Mouse (Mus musculus) stomach, postnatal 0 days (tissue): ENCODE results near the gene Disp1. TPM values are rescaled to one million over a fixed set of nuclear protein-coding genes. Genes with fewer than 3 reads are reported as not detected.

Experiments used
- ATAC-seq: fragments of 200-750 bp; cut with Nextera tagmentation; 2 replicates; pipeline ENCODE4 v1.8.0; 2017; ENCODE audit not compliant: low FRiP score, low TSS enrichment
- DNase-seq: peaks from one replicate; pipeline ENCODE4 v3.0.0-alpha.2; 2016; ENCODE audit warnings: low spot score
- H3K27ac ChIP-seq: fragments of 300-500 bp; sonication (generic); replicated peaks from 2 replicates; pipeline ENCODE4 v1.5.1; 2014; ENCODE audit warnings: mild to moderate bottlenecking, control low read depth
- H3K27me3 ChIP-seq: fragments of 300-500 bp; sonication (generic); 2 replicates; pipeline ENCODE4 v1.6.1; 2014; ENCODE audit warnings: low read length; ENCODE audit not compliant: control insufficient read depth, insufficient read depth
- H3K36me3 ChIP-seq: fragments of 300-500 bp; sonication (generic); 2 replicates; pipeline ENCODE4 v1.6.1; 2014; ENCODE audit warnings: low read length, mixed read lengths; ENCODE audit not compliant: control insufficient read depth, insufficient read depth
- H3K4me1 ChIP-seq: fragments of 300-500 bp; sonication (generic); replicated peaks from 2 replicates; pipeline ENCODE4 v1.6.1; 2014; ENCODE audit warnings: antibody characterized with exemption; ENCODE audit not compliant: control insufficient read depth, insufficient read depth
- H3K4me2 ChIP-seq: fragments of 300-500 bp; sonication (generic); replicated peaks from 2 replicates; pipeline ENCODE4 v1.6.1; 2014; ENCODE audit warnings: low read depth, mild to moderate bottlenecking, control low read depth, moderate library complexity
- H3K4me3 ChIP-seq: fragments of 300-500 bp; sonication (generic); 2 replicates; pipeline ENCODE4 v1.5.1; 2014; ENCODE audit warnings: low read depth, low read length, control low read depth
- H3K9ac ChIP-seq: fragments of 300-500 bp; sonication (generic); 2 replicates; pipeline ENCODE4 v1.6.1; 2014; ENCODE audit warnings: mild to moderate bottlenecking, low read length, control low read depth, mixed read lengths
- H3K9me3 ChIP-seq: fragments of 300-500 bp; sonication (generic); 2 replicates; pipeline ENCODE4 v1.6.1; 2016; ENCODE audit warnings: low read length; ENCODE audit not compliant: control insufficient read depth
- CTCF ChIP-seq: IDR thresholded peaks from 2 replicates; pipeline ENCODE4 v1.5.1; 2016; ENCODE audit warnings: antibody characterized with exemption, low read depth, mild to moderate bottlenecking, moderate library complexity
- EP300 ChIP-seq: optimal IDR thresholded peaks from 2 replicates; pipeline ENCODE3; 2016; ENCODE audit warnings: antibody characterized with exemption
- WGBS: fragments of 180-500 bp; shearing (Covaris S2); extraction: QIAGEN DNeasy Blood & Tissue Kit; methylation state at CpG from one replicate; pipeline ENCODE4 v1.1.7; 2014; 5-methylcytosine and 5-hydroxymethylcytosine counted together
- polyA plus RNA-seq: library from polyadenylated mRNA; unstranded; fragments of >200 nt; fragmentation: Nextera tagmentation; extraction: Ambion mirVana; gene quantifications from 2 replicates; pipeline ENCODE4 v1.2.1, GENCODE M21; 2015

Disp1 gene
- polyA plus RNA-seq, 1 experiment from 2014 or later = 5.9 TPM

DNA sequence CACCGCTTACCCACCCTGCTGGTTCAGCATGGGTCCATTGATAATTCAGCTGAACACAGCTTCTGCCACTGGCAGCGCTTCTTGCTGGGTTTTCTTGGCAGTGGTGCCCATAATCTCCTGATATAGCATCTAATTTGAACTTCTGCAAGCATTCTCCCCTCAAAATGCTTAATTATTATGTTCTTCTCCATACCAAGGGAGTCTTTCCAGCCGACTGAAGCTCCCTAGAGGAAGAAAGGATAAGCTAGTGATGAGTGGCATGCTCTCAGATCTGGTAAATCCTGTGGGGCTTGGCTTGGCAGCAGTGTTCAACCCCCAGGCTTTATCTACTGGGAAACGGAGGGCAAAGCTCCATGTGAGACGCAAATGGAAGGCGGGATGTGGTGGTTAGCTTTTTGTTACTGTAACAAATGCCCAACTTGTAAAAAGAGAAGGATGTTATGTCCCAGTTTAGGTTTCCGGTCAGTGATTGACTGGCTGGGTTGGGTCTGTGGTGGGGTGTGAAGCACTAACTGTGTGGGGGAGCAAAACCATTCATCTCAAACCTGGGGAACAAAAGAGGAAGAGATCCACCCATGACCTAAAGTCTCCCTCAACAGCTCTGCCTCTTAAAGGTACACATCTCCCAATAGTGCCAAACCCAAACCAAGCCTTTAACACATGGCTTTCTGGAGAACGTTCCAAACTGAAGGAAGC, 151.2 kb downstream of the Disp1 start:
- no peak overlapping the region for H3K4me3 ChIP-seq
- H3K36me3 ChIP-seq = no peaks in the 10 kb centered on the region
- H3K27ac ChIP-seq = no peak overlapping the region
- no peaks in the 10 kb centered on the region for H3K9me3 ChIP-seq
- H3K4me2 ChIP-seq = no peak overlapping the region
- 78% methylated on average over 8 of the region's 8 CpGs for WGBS
- TF ChIP-seq EP300 = no peak
- no peak for TF ChIP-seq CTCF
- no peak for DNase-seq
- no peak overlapping the region for H3K9ac ChIP-seq
- no peaks in the 10 kb centered on the region for H3K4me1 ChIP-seq
- no peaks in the 10 kb centered on the region for H3K27me3 ChIP-seq
- no peak for ATAC-seq

DNA sequence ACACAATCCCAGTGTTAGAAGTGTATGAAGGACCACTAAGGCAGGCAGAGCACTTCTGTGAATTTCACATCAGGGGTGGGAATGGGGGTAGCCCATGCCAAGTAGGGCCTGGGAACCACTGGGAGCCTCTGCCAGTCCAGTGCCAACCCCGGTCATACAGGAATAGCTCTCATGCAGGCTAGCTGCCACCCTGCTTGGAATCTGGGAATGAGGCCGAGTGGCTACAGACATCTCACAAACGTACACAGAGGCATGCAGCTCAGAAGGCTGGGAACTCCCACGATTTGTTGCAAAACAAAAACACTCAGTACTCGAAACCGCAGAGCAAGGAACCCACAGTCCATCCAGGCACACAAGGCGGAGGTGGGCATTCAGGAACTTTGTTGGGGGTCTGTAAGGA, 153.5 kb downstream of the Disp1 start:
- ATAC-seq (no peak), DNase-seq (no peak)
- WGBS = 77% methylated on average over 7 of the region's 7 CpGs
- no peaks in the 10 kb centered on the region for H3K27me3 ChIP-seq
- H3K9me3 ChIP-seq = no peaks in the 10 kb centered on the region
- no peaks in the 10 kb centered on the region for H3K4me1 ChIP-seq
- H3K4me2 ChIP-seq = no peak overlapping the region
- H3K9ac ChIP-seq = no peak overlapping the region
- no peak overlapping the region for H3K4me3 ChIP-seq
- H3K36me3 ChIP-seq = no peaks in the 10 kb centered on the region
- H3K27ac ChIP-seq = no peak overlapping the region
- TF ChIP-seq EP300 (no peak), CTCF (no peak)

DNA sequence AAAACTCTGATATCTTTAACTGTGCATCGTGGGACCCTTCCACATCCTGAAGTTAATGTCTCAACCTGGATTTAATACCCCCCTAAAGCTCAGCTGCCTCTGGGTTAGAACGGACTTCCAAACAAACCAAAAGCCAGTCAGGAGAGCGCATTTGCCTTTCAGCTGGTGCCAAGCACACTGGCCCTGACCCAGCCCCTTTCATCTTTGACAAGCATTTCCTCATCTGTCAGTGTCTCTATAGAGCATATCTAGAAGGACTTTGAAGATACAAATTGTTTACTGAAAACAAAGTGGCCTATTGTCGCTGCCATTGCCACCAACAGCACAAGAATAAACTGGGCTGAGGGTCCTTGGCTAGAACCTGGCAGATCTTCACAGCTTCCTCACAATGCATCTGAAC, 154.3 kb downstream of the Disp1 start:
- no peak for ATAC-seq
- WGBS = 61% methylated on average over 4 of the region's 4 CpGs

DNA sequence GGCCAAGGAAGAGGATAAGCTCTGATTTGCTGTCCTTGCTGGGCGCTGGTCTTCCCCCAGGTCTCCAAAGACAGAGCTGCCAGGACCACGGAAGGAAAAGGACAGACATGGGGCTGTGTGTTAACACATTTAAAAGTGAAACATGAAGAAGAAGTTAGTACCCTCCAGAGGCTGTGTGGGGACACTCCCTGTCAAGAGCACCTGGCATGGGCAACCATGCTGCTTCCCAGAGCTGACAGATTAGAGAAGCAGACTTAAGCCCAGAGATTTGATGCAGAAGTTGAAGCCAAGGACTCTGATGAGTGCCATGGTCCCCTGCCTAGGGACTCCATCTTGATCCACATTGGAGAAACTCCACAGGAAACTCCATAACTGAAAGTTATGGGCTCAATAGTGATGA, 160.7 kb downstream of the Disp1 start:
- ATAC-seq (no peak), DNase-seq (no peak)
- H3K27me3 ChIP-seq = no peaks in the 10 kb centered on the region
- H3K9me3 ChIP-seq = no peaks in the 10 kb centered on the region
- no peak overlapping the region for H3K4me2 ChIP-seq
- 89% methylated on average over 2 of the region's 2 CpGs for WGBS
- H3K4me1 ChIP-seq = no peaks in the 10 kb centered on the region
- no peak overlapping the region for H3K9ac ChIP-seq
- no peaks in the 10 kb centered on the region for H3K36me3 ChIP-seq
- H3K27ac ChIP-seq = no peak overlapping the region
- no peak overlapping the region for H3K4me3 ChIP-seq
- no peak for TF ChIP-seq EP300
- TF ChIP-seq CTCF = no peak

More for the DNA sequence above, 154.3 kb downstream of the Disp1 start:
- Histone ChIP-seq H3K4me1 (no peaks in the 10 kb centered on the region), H3K4me2 (no peak overlapping the region), H3K4me3 (no peak overlapping the region), H3K27me3 (no peaks in the 10 kb centered on the region), H3K36me3 (no peaks in the 10 kb centered on the region), H3K9ac (no peak overlapping the region), H3K27ac (no peak overlapping the region), H3K9me3 (no peaks in the 10 kb centered on the region)
- no peak for TF ChIP-seq CTCF
- no peak for TF ChIP-seq EP300
- DNase-seq = no peak

DNA sequence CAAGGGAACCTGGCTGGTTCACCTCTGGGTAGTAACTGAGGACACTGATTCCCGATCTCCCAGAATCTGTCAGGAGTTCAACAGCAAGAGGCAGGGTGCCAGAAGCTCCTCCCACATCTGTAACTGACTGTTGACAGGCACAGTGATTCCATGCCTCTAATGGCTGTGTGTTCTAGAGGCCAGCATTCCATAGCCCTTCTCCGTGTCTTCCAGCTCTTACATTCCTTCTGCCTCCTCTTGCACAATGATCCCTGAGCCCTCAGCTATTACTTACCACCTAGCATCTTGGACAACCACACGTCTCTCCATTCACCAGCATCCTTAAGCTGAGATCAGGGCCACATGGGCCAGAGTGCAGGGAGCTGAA, 165.1 kb downstream of the Disp1 start:
- Histone ChIP-seq H3K27ac (no peak overlapping the region), H3K36me3 (no peaks in the 10 kb centered on the region), H3K4me3 (no peak overlapping the region), H3K27me3 (no peaks in the 10 kb centered on the region), H3K9ac (no peak overlapping the region), H3K4me2 (no peak overlapping the region), H3K9me3 (peaks cover 3% of the 10 kb centered on the region; the same call in 1 of the 2 replicates), H3K4me1 (0 out of 2 replicates have a peak, but pooled peaks cover 3% of the 10 kb centered on the region)
- WGBS = 20% methylated on average over 3 of the region's 3 CpGs
- TF ChIP-seq CTCF (no peak), EP300 (no peak)
- ATAC-seq (no peak), DNase-seq (no peak)

DNA sequence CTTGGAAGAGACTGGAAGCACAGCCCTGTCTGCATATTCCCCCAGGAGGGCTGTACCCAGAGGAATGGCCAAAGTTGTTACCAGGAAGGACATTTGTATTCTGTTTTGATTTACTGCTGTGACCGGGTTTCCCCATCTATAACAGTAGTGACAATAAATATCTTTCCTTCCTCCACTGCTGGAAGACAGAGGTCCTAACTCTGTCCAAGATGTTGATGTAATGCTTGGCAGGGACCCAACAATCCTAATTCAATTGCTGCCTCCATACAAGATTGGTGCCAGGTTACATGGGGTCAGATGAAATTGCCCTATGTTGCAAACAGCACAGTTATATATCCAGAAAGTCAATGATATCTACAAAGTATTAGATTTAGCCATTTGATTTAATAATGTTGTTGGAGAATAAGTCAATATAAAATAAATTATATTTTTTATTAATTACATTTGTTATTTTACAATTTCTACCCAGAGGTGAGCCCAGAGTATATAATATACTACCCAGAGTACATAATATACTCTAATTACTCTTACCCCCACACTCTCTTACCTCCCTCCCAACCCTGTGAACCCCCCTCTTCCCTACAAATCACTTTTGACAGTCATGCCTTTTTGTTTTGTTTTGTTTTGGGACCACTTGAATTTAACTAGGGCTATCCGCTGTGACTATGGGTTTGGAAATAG, 165.6 kb downstream of the Disp1 start:
- peaks cover 4% of the 10 kb centered on the region; the same call in 1 of the 2 replicates for H3K9me3 ChIP-seq
- ATAC-seq = no peak
- no peaks in the 10 kb centered on the region for H3K27me3 ChIP-seq
- 0 out of 2 replicates have a peak, but pooled peaks cover 3% of the 10 kb centered on the region for H3K4me1 ChIP-seq
- H3K9ac ChIP-seq = no peak overlapping the region
- DNase-seq = no peak
- H3K27ac ChIP-seq = no peak overlapping the region
- no peak overlapping the region for H3K4me3 ChIP-seq
- TF ChIP-seq CTCF (no peak), EP300 (no peak)
- no peaks in the 10 kb centered on the region for H3K36me3 ChIP-seq
- no peak overlapping the region for H3K4me2 ChIP-seq
- 59% methylated on average over 2 of the region's 2 CpGs for WGBS
